Mouse (Mus musculus) heart, postnatal 0 days (tissue): Measurements from ENCODE around the gene Ccdc38.

ENCODE experiments used
- CTCF ChIP-seq: IDR thresholded peaks from 2 replicates; pipeline ENCODE4 v1.5.1; 2016; ENCODE audit warnings: antibody characterized with exemption, control low read depth, low read depth
- EP300 ChIP-seq: IDR thresholded peaks from 2 replicates; pipeline ENCODE4 v1.6.1; 2016; ENCODE audit warnings: antibody characterized with exemption, low read depth

- no peak for TF ChIP-seq CTCF
- no peak for TF ChIP-seq EP300
These were observed 93.1 kb downstream of the Ccdc38 start for GRCm38 (mm10) chr10:93633563-93633962.
